8 mouse cellular contexts compared by ENCODE assay signal in genomic region chr1:133046441-133046931, GRCm38 (mm10). TPM values are rescaled to one million over a fixed set of nuclear protein-coding genes. Genes with fewer than 3 reads are reported as not detected.
DNase-seq lines count a peak whose midpoint lies in the region; ATAC-seq and TF ChIP-seq lines count a peak whose summit lies in the region.

No protein-coding gene starts in this region.

- peak; percentile 65 for ATAC-seq in kidney, postnatal 0 days (replicated peaks; ENCODE audit: low FRiP score, low read depth)

- H3K27ac ChIP-seq in kidney, postnatal 0 days: peak overlapping the region; percentile 62

- H3K4me3 ChIP-seq in kidney, postnatal 0 days (replicated peaks; ENCODE audit: low read depth, low read length): peak overlapping the region; percentile 65
- H3K4me3 ChIP-seq in megakaryocyte, embryonic 14.5 days (replicated peaks): peak overlapping the region; percentile 95

- H3K9me3 ChIP-seq in kidney, postnatal 0 days (replicated peaks; ENCODE audit: low read length): no peaks in the 10 kb centered on the region
- H3K9me3 ChIP-seq in megakaryocyte, embryonic 14.5 days: no peaks in the 10 kb centered on the region

- no peak for TF ChIP-seq CTCF in kidney, postnatal 0 days (IDR thresholded peaks at IDR 0.05; ENCODE audit: low read depth)

- peak overlapping the region; percentile 77 for H3K4me2 ChIP-seq in kidney, postnatal 0 days (ENCODE audit: low read length)

- H3K36me3 ChIP-seq in kidney, postnatal 0 days (ENCODE audit: insufficient read depth, low read length): no peaks in the 10 kb centered on the region
- H3K36me3 ChIP-seq in megakaryocyte, embryonic 14.5 days (replicated peaks; ENCODE audit: low read length): no peaks in the 10 kb centered on the region
- H3K36me3 ChIP-seq in splenic B cell, adult 2 months (ENCODE audit: control insufficient read depth, insufficient read depth, low read length, poor library complexity, severe bottlenecking): no peaks in the 10 kb centered on the region

- peak overlapping the region; percentile 69 for H3K9ac ChIP-seq in kidney, postnatal 0 days (ENCODE audit: low read depth, low read length)

- under 1% methylated on average over 37 of the region's 40 CpGs for WGBS in kidney, postnatal 0 days

- peak; percentile 36 for DNase-seq in urinary bladder, adult 2 months (ENCODE audit: low spot score)
- no peak for DNase-seq in urinary bladder, postnatal 10 days (ENCODE audit: low spot score)
- DNase-seq in cerebellum, postnatal 10 days: peak; percentile 70 to 71
- DNase-seq in gastrocnemius, postnatal 4 days (ENCODE audit: low spot score in 2 of 2): peak; percentile 32 to 54
- peak; percentile 47 for DNase-seq in kidney, postnatal 0 days (ENCODE audit: low spot score)
- peak; percentile 44 for DNase-seq in splenic B cell, adult 2 months (ENCODE audit: low read depth, low spot score)
- DNase-seq in frontal cortex, postnatal 25 days (ENCODE audit: low spot score in 2 of 2): no peak

- H3K27me3 ChIP-seq in kidney, postnatal 0 days (ENCODE audit: insufficient read depth, low read length): no peaks in the 10 kb centered on the region
- peaks cover 60% of the 10 kb centered on the region for H3K27me3 ChIP-seq in megakaryocyte, embryonic 14.5 days (replicated peaks)
- no peaks in the 10 kb centered on the region for H3K27me3 ChIP-seq in splenic B cell, adult 2 months (ENCODE audit: control insufficient read depth, insufficient read depth, low read length, poor library complexity, severe bottlenecking)

- peaks cover 12% of the 10 kb centered on the region; the same call in 1 of the 2 replicates for H3K4me1 ChIP-seq in kidney, postnatal 0 days (replicated peaks; ENCODE audit: insufficient read depth, low read length)
- peaks cover 55% of the 10 kb centered on the region for H3K4me1 ChIP-seq in megakaryocyte, embryonic 14.5 days

RNA-seq across cellular contexts. Expression of gene Pik3c2b, which starts 1.0 kb away (rescaled TPM):
- polyA plus RNA-seq in urinary bladder, adult 2 months (2012; rRNA removed): 11.6 and 13.1 TPM in 2 replicates
- 10 to 100 TPM; 41.7 to 47.7 TPM for total RNA-seq in gastrocnemius, postnatal 4 days (2021)
- 3.0 and 3.2 TPM in 2 replicates for polyA plus RNA-seq in kidney, postnatal 0 days (2015; fragmentation: Nextera tagmentation; extraction: Ambion mirVana)
- polyA plus RNA-seq in megakaryocyte, embryonic 14.5 days (2012; ENCODE audit: insufficient read depth, low replicate concordance): 0.56 and 0.73 TPM in 2 replicates

RNA-seq across cellular contexts. Expression of gene Mdm4, which starts 16.1 kb away (rescaled TPM):
- polyA plus RNA-seq in urinary bladder, adult 2 months (2012; rRNA removed): 80.1 and 92.2 TPM in 2 replicates
- total RNA-seq in gastrocnemius, postnatal 4 days (2021): 10 to 100 TPM; 59.0 to 76.0 TPM
- 16.7 and 17.5 TPM in 2 replicates for polyA plus RNA-seq in kidney, postnatal 0 days (2015; fragmentation: Nextera tagmentation; extraction: Ambion mirVana)
- 7.3 TPM in 1 of 2 replicates, not detected in the other for polyA plus RNA-seq in megakaryocyte, embryonic 14.5 days (2012; ENCODE audit: insufficient read depth, low replicate concordance)

Comparison
In these comparisons a context has a peak if more than half of its experiments do, and no peak if none do; other contexts are left out.
1. DNase-seq: peak in urinary bladder, adult 2 months (single experiment), cerebellum, postnatal 10 days (2 of 2), gastrocnemius, postnatal 4 days (2 of 2), kidney, postnatal 0 days (single experiment) and splenic B cell, adult 2 months (single experiment); none in urinary bladder, postnatal 10 days (single experiment) and frontal cortex, postnatal 25 days (0 of 2).